Mouse (Mus musculus) brain, embryonic 14.5 days (tissue): ENCODE measurements around the gene Sfrp4. TPM values are rescaled to one million over a fixed set of nuclear protein-coding genes. Genes with fewer than 3 reads are reported as not detected.
"Not testable (repeated sequence)": the region's sequence is repeated elsewhere in the genome, so short reads cannot be mapped to it uniquely, and the experiment has no call there.

ENCODE experiments used
- DNase-seq: peaks from one replicate; pipeline ENCODE4 v3.0.0-alpha.2; 2011; ENCODE audit warnings: low read depth
- CTCF ChIP-seq: fragments of 200-500 bp; IDR thresholded peaks from 2 replicates; pipeline ENCODE4 v1.5.1; 2012; ENCODE audit warnings: inconsistent platforms, mild to moderate bottlenecking, moderate library complexity, borderline replicate concordance; ENCODE audit not compliant: insufficient read depth, insufficient read length; ENCODE audit errors: extremely low read depth
- POLR2A ChIP-seq: fragments of 200-500 bp; IDR thresholded peaks from 2 replicates; pipeline ENCODE4 v1.6.1; 2012; ENCODE audit warnings: mild to moderate bottlenecking, inconsistent platforms, borderline replicate concordance; ENCODE audit not compliant: poor library complexity, insufficient read depth, insufficient read length, severe bottlenecking; ENCODE audit errors: extremely low read depth
- polyA plus RNA-seq: library from polyadenylated mRNA; depleted of rRNA; stranded (reverse); fragments of >200 nt; gene quantifications from 2 replicates; pipeline ENCODE4 v1.2.3, GENCODE M21; 2012; rRNA removed

The Sfrp4 gene
- polyA plus RNA-seq: 3.2 and 3.4 TPM in 2 replicates

GRCm38 (mm10) chr13:19622573-19623227, at the start of gene Sfrp4:
Gene Sfrp4 (plus strand): TSS chr13:19623104.
- TF ChIP-seq CTCF (peak; percentile 39; the same call in 1 of the 2 replicates), POLR2A (no peak)
- peak; percentile 84 for DNase-seq

- DNase-seq: not testable (repeated sequence)
Measured at GRCm38 (mm10) chr13:19574723-19575122, 48.2 kb upstream of the Sfrp4 start.

GRCm38 (mm10) chr13:19575947-19576346, 47.0 kb upstream of the Sfrp4 start:
- no peak for DNase-seq
- TF ChIP-seq CTCF (no peak), POLR2A (no peak)

GRCm38 (mm10) chr13:19590996-19591759, 31.7 kb upstream of the Sfrp4 start:
- no peak for DNase-seq
- TF ChIP-seq POLR2A (no peak), CTCF (no peak)

GRCm38 (mm10) chr13:19595141-19595540, 27.8 kb upstream of the Sfrp4 start:
- DNase-seq: no peak

GRCm38 (mm10) chr13:19599242-19599641, 23.7 kb upstream of the Sfrp4 start:
- TF ChIP-seq CTCF: no peak
- no peak for TF ChIP-seq POLR2A
- no peak for DNase-seq

More at GRCm38 (mm10) chr13:19595141-19595540, 27.8 kb upstream of the Sfrp4 start:
- TF ChIP-seq CTCF (no peak), POLR2A (no peak)

- TF ChIP-seq CTCF (no peak), POLR2A (no peak)
- DNase-seq: peak; percentile 50
Measured at GRCm38 (mm10) chr13:19602531-19602930, 20.4 kb upstream of the Sfrp4 start.

GRCm38 (mm10) chr13:19603719-19604118, 19.2 kb upstream of the Sfrp4 start:
- DNase-seq: no peak
- TF ChIP-seq POLR2A (no peak), CTCF (no peak)

- TF ChIP-seq POLR2A: no peak
- TF ChIP-seq CTCF: no peak
- no peak for DNase-seq
Measured at GRCm38 (mm10) chr13:19604916-19605315, 18.0 kb upstream of the Sfrp4 start.

- DNase-seq: no peak
- TF ChIP-seq CTCF: no peak
- no peak for TF ChIP-seq POLR2A
Measured at GRCm38 (mm10) chr13:19608120-19608519, 14.8 kb upstream of the Sfrp4 start.

- DNase-seq: peak; percentile 83
Measured at GRCm38 (mm10) chr13:19612348-19612747, 10.6 kb upstream of the Sfrp4 start.

GRCm38 (mm10) chr13:19612963-19613362, 9.9 kb upstream of the Sfrp4 start:
- no peak for TF ChIP-seq CTCF
- no peak for TF ChIP-seq POLR2A
- DNase-seq: no peak

More at GRCm38 (mm10) chr13:19612348-19612747, 10.6 kb upstream of the Sfrp4 start:
- TF ChIP-seq CTCF (no peak), POLR2A (no peak)

- TF ChIP-seq CTCF (no peak), POLR2A (no peak)
- no peak for DNase-seq
Measured at GRCm38 (mm10) chr13:19613426-19613825, 9.5 kb upstream of the Sfrp4 start.
